Mouse (Mus musculus): ENCODE measurements around the gene Crat. TPM values are rescaled to one million over a fixed set of nuclear protein-coding genes. Genes with fewer than 3 reads are reported as not detected.
A peak's percentile ranks its signal among the peaks of the same experiment; 100 is the strongest.

Gene Crat
- polyA plus RNA-seq, 1 experiment from 2014 or later = 26.8 TPM

DNA sequence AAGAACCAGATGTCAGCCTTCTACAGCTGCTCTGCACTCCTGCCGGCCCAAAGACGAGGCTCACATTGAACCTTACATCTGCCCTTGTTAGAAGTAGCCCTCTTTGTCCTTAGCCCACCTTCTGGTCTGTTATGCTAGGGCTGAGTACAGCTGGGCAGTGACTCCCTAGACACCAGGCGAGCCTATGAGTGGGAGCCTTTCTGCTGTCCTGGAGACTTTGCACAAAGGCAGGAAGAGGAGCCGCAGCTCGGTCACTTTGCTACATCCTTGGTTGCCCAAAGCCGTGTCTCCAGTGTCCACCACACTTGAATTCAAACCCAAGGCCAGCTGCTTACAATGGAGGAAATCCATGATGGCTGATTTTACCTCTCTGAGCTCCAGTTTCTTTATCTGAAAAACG lies 32.8 kb upstream of the Crat start:
- 97% methylated on average over 7 of the region's 7 CpGs for WGBS
- Histone ChIP-seq H3K36me3 (peaks cover 38% of the 10 kb centered on the region), H3K9me3 (replicated peaks) (no peaks in the 10 kb centered on the region), H3K27ac (replicated peaks) (no peak overlapping the region), H3K27me3 (replicated peaks) (no peaks in the 10 kb centered on the region), H3K9ac (replicated peaks) (no peak overlapping the region), H3K4me2 (no peak overlapping the region), H3K4me1 (peaks cover 16% of the 10 kb centered on the region), H3K4me3 (replicated peaks) (no peak overlapping the region)
- ATAC-seq (ENCODE audit: low FRiP score) = no peak

DNA sequence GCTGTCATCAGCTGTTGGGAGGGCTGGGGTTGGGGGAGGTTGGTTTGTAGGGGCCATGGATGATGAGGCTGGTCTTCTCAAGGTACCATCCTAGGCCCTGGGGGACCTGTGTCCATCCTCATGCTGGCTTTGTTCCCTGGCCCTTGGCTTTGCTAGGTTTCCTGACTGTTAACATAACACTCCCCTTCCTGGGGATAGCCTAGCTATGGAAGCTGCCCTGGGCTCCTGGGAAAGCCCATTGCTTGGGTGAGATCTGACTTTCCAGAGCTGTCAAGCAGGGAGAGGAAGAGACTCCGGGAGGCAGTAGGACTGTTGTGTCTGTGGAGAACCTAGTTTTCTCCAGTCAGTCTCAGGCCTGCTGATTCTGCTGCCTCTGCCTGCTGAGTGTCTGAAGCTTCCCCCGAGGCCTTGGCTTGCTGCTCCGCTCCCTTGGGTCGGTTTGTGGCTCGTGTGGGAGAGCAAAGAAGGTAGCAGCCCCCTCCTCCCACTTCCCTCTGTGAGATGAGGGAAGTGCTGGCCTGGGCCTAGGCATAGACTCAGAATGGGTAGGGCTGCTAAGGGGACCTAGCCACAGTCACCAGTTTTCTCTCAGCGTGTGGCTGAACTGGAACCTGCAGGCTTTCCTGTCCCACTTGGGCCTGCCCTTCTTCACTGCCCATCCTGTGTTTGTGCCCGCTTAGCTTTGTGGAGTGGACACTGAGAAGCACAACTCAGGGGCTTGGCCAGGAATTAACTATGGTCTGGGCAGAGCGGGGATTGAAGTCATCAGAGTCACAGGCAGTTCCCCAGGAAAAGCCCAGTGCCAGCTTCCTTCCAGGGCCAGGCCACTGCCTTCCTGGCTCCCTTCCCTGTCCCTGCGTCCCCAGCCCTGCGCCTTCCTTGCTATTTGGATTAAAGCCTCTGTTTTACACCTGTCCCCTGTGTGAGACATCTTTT lies 31.5 kb upstream of the Crat start:
- WGBS = 80% methylated on average over 10 of the region's 10 CpGs
- no peaks in the 10 kb centered on the region for H3K27me3 ChIP-seq (replicated peaks)
- H3K4me2 ChIP-seq = no peak overlapping the region
- peaks cover 42% of the 10 kb centered on the region for H3K36me3 ChIP-seq
- ATAC-seq (ENCODE audit: low FRiP score) = no peak
- no peak overlapping the region for H3K9ac ChIP-seq (replicated peaks)
- H3K27ac ChIP-seq (replicated peaks) = 0 out of 2 replicates have a peak overlapping the region, but pooled peaks have one; percentile 18
- no peak overlapping the region for H3K4me3 ChIP-seq (replicated peaks)
- peaks cover 28% of the 10 kb centered on the region for H3K4me1 ChIP-seq
- H3K9me3 ChIP-seq (replicated peaks) = no peaks in the 10 kb centered on the region

DNA sequence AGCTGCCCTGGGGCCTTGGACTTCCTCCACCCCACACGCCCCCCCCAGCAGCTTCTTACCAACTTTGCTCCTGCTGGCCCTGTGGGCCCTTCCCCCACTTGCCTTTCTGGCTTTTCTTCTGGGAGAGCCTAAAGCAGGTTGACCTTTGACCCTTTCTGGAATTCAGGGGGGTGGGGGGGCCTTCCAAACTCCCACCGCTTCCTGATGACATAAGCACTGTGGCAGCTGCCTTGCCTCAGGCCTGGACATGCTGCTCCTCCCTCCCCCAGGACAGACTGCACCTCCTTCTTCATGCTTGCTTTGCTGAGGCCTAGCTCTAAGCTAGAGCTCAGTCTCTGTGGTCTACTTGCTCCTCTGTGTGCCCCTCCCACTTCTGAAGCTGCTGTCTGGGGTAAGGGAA lies 29.7 kb upstream of the Crat start:
- peaks cover 47% of the 10 kb centered on the region for H3K4me1 ChIP-seq
- H3K4me3 ChIP-seq (replicated peaks) = no peak overlapping the region
- no peak for ATAC-seq (ENCODE audit: low FRiP score)
- H3K9me3 ChIP-seq (replicated peaks) = no peaks in the 10 kb centered on the region
- WGBS = 28% methylated on average over 2 of the region's 2 CpGs
- no peaks in the 10 kb centered on the region for H3K27me3 ChIP-seq (replicated peaks)
- H3K4me2 ChIP-seq = no peak overlapping the region
- peaks cover 38% of the 10 kb centered on the region for H3K36me3 ChIP-seq
- peak overlapping the region; percentile 20; the same call in 1 of the 2 replicates for H3K27ac ChIP-seq (replicated peaks)
- no peak overlapping the region for H3K9ac ChIP-seq (replicated peaks)

DNA sequence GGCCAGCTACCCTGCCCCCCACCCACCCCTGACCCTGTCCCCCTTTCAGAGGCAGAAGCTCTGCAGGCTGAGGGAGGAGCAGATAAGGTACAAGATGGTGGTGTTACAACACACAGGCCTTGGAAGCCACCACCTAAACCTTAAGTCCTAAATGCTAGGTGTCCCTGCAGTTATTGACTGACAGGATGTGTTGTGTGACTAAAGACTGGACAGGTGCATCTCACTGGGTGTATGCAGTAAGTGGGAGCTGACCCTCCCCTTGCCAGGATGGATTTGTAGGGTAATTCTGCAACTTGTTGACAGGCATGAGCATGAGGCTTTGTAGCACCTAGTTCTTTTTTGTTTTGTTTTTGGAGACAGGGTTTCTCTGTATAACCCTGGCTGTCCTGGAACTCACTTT lies 28.8 kb upstream of the Crat start:
- peaks cover 55% of the 10 kb centered on the region for H3K4me1 ChIP-seq
- H3K4me3 ChIP-seq (replicated peaks) = no peak overlapping the region
- 0 out of 2 replicates have a peak overlapping the region, but pooled peaks have one; percentile 14 for H3K9ac ChIP-seq (replicated peaks)
- no peaks in the 10 kb centered on the region for H3K9me3 ChIP-seq (replicated peaks)
- H3K27me3 ChIP-seq (replicated peaks) = no peaks in the 10 kb centered on the region
- H3K4me2 ChIP-seq = no peak overlapping the region
- peaks cover 35% of the 10 kb centered on the region for H3K36me3 ChIP-seq
- 0 out of 2 replicates have a peak overlapping the region, but pooled peaks have one; percentile 2 for H3K27ac ChIP-seq (replicated peaks)
- ATAC-seq (ENCODE audit: low FRiP score) = no peak

DNA sequence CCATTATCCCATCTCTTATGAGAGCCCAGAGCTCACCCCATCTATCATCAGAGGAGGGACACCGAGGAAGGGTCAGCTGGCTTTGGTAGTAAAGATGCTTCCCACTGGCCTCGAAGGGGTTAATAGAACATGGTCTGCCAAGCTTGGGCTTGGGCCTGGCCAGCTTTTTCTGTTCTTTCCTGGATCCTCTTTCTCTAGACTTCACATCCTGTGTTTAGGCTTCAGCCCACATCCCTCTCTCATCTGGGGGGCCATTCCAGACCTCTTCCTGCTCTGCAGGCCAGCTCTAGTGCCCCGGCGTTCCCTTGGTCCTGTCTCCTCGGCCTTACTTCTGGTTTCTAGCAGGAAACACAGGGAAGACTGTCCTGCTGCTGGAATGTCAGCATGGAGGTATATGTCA lies 28.4 kb upstream of the Crat start:
- WGBS = 91% methylated on average over 5 of the region's 5 CpGs
- peaks cover 37% of the 10 kb centered on the region for H3K36me3 ChIP-seq
- no peaks in the 10 kb centered on the region for H3K9me3 ChIP-seq (replicated peaks)
- H3K4me2 ChIP-seq = no peak overlapping the region
- 0 out of 2 replicates have a peak overlapping the region, but pooled peaks have one; percentile 14 for H3K9ac ChIP-seq (replicated peaks)
- no peak overlapping the region for H3K4me3 ChIP-seq (replicated peaks)
- no peak for ATAC-seq (ENCODE audit: low FRiP score)
- no peaks in the 10 kb centered on the region for H3K27me3 ChIP-seq (replicated peaks)
- H3K4me1 ChIP-seq = peaks cover 56% of the 10 kb centered on the region
- peak overlapping the region; percentile 94; the same call in 1 of the 2 replicates for H3K27ac ChIP-seq (replicated peaks)

DNA sequence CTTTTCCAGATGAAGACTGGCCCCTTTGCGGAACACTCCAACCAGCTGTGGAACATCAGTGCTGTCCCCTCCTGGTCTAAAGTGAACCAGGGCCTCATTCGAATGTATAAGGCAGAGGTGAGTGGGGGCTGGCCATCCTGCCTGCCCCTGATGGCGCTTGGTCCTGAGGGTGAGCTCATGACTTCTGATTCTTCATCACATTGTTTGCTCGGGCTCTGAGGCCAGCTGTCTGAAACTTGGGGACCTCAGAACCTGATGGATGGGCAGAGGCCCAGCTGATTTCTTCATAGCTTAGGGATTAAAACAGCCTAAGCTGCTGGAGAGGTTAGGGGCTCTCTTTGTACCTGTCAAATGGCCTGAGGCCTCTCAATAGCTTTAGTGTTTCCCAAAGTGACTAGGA lies 27.7 kb upstream of the Crat start:
- Histone ChIP-seq H3K4me1 (peaks cover 56% of the 10 kb centered on the region), H3K36me3 (peaks cover 41% of the 10 kb centered on the region), H3K27me3 (replicated peaks) (no peaks in the 10 kb centered on the region), H3K9me3 (replicated peaks) (no peaks in the 10 kb centered on the region), H3K27ac (replicated peaks) (peak overlapping the region; percentile 94), H3K9ac (replicated peaks) (peak overlapping the region; percentile 23; the same call in 1 of the 2 replicates), H3K4me3 (replicated peaks) (no peak overlapping the region), H3K4me2 (no peak overlapping the region)
- ATAC-seq (ENCODE audit: low FRiP score) = no peak
- 79% methylated on average over 4 of the region's 4 CpGs for WGBS

DNA sequence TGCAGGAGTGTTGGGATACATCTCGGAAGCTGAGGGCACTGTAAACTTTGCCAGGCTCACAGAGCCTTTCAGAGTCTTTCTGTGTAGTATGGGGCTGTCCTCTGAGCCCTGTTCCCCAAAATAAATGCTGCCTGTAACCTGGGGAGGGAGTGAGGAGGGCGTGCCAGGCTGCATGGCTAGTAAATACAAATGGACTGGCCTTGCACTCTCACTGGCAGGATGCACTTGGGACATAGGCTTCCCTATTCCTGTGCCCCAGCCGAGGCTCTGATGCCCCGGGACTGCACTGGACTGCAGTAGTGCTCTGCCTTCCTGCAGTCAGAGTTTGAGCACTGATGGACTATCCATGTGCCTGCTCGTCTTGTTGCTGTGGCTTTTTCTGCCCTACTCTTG lies 26.9 kb upstream of the Crat start:
- peak overlapping the region; percentile 46 for H3K4me2 ChIP-seq
- H3K9ac ChIP-seq (replicated peaks) = peak overlapping the region; percentile 40
- 49% methylated on average over 5 of the region's 5 CpGs for WGBS
- H3K4me3 ChIP-seq (replicated peaks) = no peak overlapping the region
- peak overlapping the region; percentile 94 for H3K27ac ChIP-seq (replicated peaks)
- H3K4me1 ChIP-seq = peaks cover 56% of the 10 kb centered on the region
- H3K9me3 ChIP-seq (replicated peaks) = no peaks in the 10 kb centered on the region
- no peaks in the 10 kb centered on the region for H3K27me3 ChIP-seq (replicated peaks)
- ATAC-seq (ENCODE audit: low FRiP score) = no peak
- H3K36me3 ChIP-seq = peaks cover 48% of the 10 kb centered on the region

DNA sequence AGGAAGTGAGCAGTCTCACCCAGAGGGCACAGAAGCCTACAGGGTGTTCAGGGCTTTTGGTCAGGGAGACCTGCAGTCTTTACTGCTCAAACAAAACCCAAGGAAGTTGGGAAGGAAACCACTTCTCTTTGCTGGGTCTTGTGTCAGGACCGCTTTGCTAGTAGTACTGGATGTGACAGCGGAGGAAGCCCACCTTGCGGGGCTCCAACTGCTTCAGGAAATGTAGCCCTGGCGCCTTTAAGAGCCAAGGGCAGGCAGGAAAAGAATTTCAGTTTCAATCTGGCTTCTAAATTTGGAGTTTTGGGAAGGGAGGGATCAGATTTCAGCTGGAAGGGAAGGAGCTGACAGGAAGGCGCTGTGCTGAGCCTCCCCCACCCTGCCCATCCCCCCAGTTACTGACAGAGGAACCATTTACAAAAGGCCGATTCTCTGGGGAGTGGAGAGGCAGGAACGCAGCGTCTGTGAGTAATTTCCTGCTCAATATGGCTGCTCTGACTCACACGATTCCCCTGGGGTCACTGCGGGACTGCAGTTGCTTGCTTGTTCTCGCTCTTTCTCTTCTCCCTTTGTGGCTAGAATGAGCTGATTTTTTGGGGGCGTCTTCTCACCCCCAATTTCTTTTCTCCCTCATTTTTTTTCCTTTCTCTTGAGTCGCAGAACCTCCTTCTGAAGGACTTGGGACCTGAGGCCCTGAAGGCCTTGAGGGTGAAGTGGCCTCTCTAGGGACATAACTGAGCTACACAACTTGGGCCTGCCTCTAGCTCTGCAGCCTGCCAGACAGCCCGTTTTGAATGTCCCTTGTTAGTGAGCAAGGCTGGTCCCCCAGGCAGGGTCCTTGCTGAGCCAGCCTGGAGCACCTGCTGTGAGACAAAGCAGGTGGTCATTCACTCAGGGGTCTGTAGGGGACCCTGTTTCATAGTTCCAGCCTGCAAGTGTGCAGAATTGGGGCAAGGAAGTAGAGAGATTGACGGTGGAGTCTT lies 26.2 kb upstream of the Crat start:
- ATAC-seq (ENCODE audit: low FRiP score) = peak; percentile 75
- Histone ChIP-seq H3K9me3 (replicated peaks) (no peaks in the 10 kb centered on the region), H3K27ac (replicated peaks) (peak overlapping the region; percentile 94), H3K4me3 (replicated peaks) (0 out of 2 replicates have a peak overlapping the region, but pooled peaks have one; percentile 5), H3K4me2 (peak overlapping the region; percentile 46), H3K27me3 (replicated peaks) (no peaks in the 10 kb centered on the region), H3K9ac (replicated peaks) (peak overlapping the region; percentile 40), H3K4me1 (peaks cover 56% of the 10 kb centered on the region), H3K36me3 (peaks cover 51% of the 10 kb centered on the region)
- 4% methylated on average over 15 of the region's 15 CpGs for WGBS

DNA sequence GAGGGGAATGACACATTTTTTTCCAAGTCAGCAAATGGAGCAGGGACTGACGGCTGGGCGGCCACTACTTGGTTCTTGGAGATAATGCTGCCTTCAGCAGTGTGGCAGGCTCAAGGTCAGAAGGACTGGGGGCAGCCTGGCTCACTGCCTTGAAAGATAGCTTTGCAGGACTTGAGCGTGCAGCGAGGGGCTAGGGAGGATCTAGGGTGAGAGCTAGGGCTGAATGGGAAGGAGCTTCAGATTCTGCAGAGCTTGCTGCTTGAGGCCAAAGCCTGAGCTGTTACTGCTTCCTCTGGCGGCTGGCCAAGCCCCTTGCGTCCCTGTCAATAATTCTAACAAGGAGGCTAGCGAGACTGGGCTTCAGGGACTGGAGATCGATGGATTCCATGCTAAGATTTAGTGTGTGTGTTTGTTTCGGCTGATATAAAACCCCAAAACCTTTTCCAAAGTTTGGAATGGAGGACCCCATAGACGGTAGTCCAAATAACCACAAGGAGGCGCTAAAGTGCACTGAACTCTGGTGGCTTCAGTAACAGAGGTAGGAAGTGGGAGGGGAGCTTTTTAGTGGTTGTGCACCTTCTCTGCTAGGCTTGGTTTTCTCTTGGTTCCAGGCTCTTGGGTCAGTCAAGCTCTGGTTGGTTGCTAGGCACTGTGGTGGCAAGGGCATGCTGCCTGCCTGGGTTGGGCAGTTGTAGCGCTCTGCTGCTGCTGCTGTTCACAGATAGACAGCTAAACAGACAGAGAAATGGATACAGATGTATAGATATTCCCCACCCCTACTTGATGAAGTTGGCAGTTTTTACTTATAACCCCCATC lies 25.3 kb upstream of the Crat start:
- peak; percentile 45; the same call in 1 of the 2 replicates for ATAC-seq (ENCODE audit: low FRiP score)
- H3K36me3 ChIP-seq = peaks cover 45% of the 10 kb centered on the region
- peak overlapping the region; percentile 28; the same call in 1 of the 2 replicates for H3K9ac ChIP-seq (replicated peaks)
- peak overlapping the region; percentile 46 for H3K4me2 ChIP-seq
- 16% methylated on average over 12 of the region's 12 CpGs for WGBS
- peak overlapping the region; percentile 94 for H3K27ac ChIP-seq (replicated peaks)
- no peaks in the 10 kb centered on the region for H3K9me3 ChIP-seq (replicated peaks)
- no peaks in the 10 kb centered on the region for H3K27me3 ChIP-seq (replicated peaks)
- peaks cover 56% of the 10 kb centered on the region for H3K4me1 ChIP-seq
- H3K4me3 ChIP-seq (replicated peaks) = no peak overlapping the region

DNA sequence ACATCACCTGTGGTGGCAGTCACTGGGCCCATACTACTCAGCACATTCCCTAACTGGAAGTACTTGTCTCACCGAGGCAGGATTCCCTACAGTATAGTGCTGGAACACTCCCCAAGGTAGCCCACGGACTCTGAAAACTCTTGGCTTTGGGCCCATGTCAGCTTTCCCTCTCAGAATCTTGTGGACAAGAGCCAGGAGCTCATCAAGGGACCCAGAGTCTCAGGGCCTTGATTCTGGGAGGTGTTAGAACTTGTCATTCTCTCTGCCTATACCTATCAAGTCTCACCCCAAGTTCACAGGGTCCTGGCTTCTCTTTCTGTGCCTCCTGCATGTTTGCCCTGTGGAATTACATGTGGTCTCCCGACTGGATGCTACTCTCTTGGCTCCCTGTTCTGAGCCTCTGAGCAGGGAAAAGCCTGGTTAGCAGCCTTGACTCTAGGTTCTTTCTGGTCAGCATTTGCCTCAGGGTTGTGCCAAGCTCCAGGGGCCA lies 24.6 kb upstream of the Crat start:
- H3K9me3 ChIP-seq (replicated peaks) = no peaks in the 10 kb centered on the region
- 58% methylated on average over 3 of the region's 3 CpGs for WGBS
- no peaks in the 10 kb centered on the region for H3K27me3 ChIP-seq (replicated peaks)
- H3K9ac ChIP-seq (replicated peaks) = 0 out of 2 replicates have a peak overlapping the region, but pooled peaks have one; percentile 15
- no peak overlapping the region for H3K4me3 ChIP-seq (replicated peaks)
- peaks cover 44% of the 10 kb centered on the region for H3K36me3 ChIP-seq
- no peak for ATAC-seq (ENCODE audit: low FRiP score)
- H3K27ac ChIP-seq (replicated peaks) = peak overlapping the region; percentile 94
- H3K4me2 ChIP-seq = no peak overlapping the region
- peaks cover 54% of the 10 kb centered on the region for H3K4me1 ChIP-seq
